Mouse (Mus musculus) MEL (cell line): Measurements from ENCODE around the gene Fcamr. TPM values are rescaled to one million over a fixed set of nuclear protein-coding genes. Genes with fewer than 3 reads are reported as not detected.

Experiments used
- DNase-seq: peaks from one replicate; pipeline ENCODE4 v3.0.0; 2011; ENCODE audit warnings: low read depth, low spot score
- H3K27ac ChIP-seq: 2 replicates; pipeline ENCODE4 v1.5.1; 2012; ENCODE audit warnings: low read depth, mild to moderate bottlenecking, control low read depth, low read length, moderate library complexity; ENCODE audit not compliant: control insufficient read depth
- H3K27me3 ChIP-seq, 2 experiments: fragments of 150-350 bp in 1 of 2; sonication (generic) in 1 of 2; 2 replicates each; pipeline ENCODE4 v1.6.1; 2012; ENCODE audit warnings: low read length in 2 of 2, mild to moderate bottlenecking in 2 of 2, improper control_type of control experiment in 1 of 2, moderate library complexity in 1 of 2; ENCODE audit not compliant: insufficient read depth in 2 of 2, control insufficient read depth in 1 of 2
- H3K36me3 ChIP-seq, 2 experiments: 2 replicates each; pipeline ENCODE4 v1.6.1; 2012 to 2014; ENCODE audit warnings: low read length in 2 of 2, improper control_type of control experiment in 1 of 2, inconsistent platforms in 1 of 2, mild to moderate bottlenecking in 1 of 2; ENCODE audit not compliant: insufficient read depth in 2 of 2, control insufficient read depth in 1 of 2
- H3K4me1 ChIP-seq, 2 experiments: fragments of 150-350 bp in 1 of 2; sonication (generic) in 1 of 2; 2 replicates each; pipeline ENCODE4 v1.6.1; 2012; ENCODE audit warnings: low read length in 2 of 2, improper control_type of control experiment in 1 of 2, mild to moderate bottlenecking in 1 of 2; ENCODE audit not compliant: insufficient read depth in 2 of 2, control insufficient read depth in 1 of 2
- H3K4me3 ChIP-seq, 2 experiments: fragments of 150-350 bp in 1 of 2; sonication (generic) in 1 of 2; 2 replicates each; pipeline ENCODE4 v1.5.1; 2012; ENCODE audit warnings: low read depth in 2 of 2, low read length in 2 of 2, mild to moderate bottlenecking in 2 of 2, moderate library complexity in 2 of 2, control low read depth in 1 of 2, improper control_type of control experiment in 1 of 2; ENCODE audit not compliant: control insufficient read depth in 1 of 2, insufficient read depth in 1 of 2
- H3K79me2 ChIP-seq: 2 replicates; pipeline ENCODE4 v1.6.1; 2012; ENCODE audit warnings: mild to moderate bottlenecking, low read length, moderate library complexity; ENCODE audit not compliant: control insufficient read depth, poor library complexity, insufficient read depth
- H3K9ac ChIP-seq: 2 replicates; pipeline ENCODE4 v1.6.1; 2012; ENCODE audit warnings: low read depth, mild to moderate bottlenecking, control low read depth, low read length, moderate library complexity; ENCODE audit not compliant: control insufficient read depth, poor library complexity, severe bottlenecking
- H3K9me3 ChIP-seq: fragments of 150-350 bp; sonication (generic); replicated peaks from 2 replicates; pipeline ENCODE4 v1.6.1; 2012; ENCODE audit warnings: mild to moderate bottlenecking, low read length, improper control_type of control experiment, moderate library complexity; ENCODE audit not compliant: insufficient read depth
- BHLHE40 ChIP-seq: IDR thresholded peaks from 2 replicates; pipeline ENCODE4 v1.6.1; 2012; ENCODE audit warnings: low read depth, mild to moderate bottlenecking, inconsistent platforms, low read length, improper control_type of control experiment, borderline replicate concordance
- CHD1 ChIP-seq: IDR thresholded peaks from 2 replicates; pipeline ENCODE4 v1.6.1; 2012; ENCODE audit warnings: low read depth, mild to moderate bottlenecking, inconsistent platforms, low read length, improper control_type of control experiment
- CHD2 ChIP-seq: IDR thresholded peaks from 2 replicates; pipeline ENCODE4 v1.6.1; 2011; ENCODE audit warnings: low read length, improper control_type of control experiment
- CTCF ChIP-seq, 3 experiments: IDR thresholded peaks in 2 of 3; conservative IDR thresholded peaks in 1 of 3; 2 replicates each; pipeline ENCODE4 v1.5.1; 2011 to 2012; ENCODE audit warnings: low read length in 3 of 3, low read depth in 2 of 3, mild to moderate bottlenecking in 2 of 3, improper control_type of control experiment in 1 of 3, inconsistent platforms in 1 of 3, mixed read lengths in 1 of 3, moderate library complexity in 1 of 3; ENCODE audit not compliant: control insufficient read depth in 1 of 3, insufficient read depth in 1 of 3, poor library complexity in 1 of 3, severe bottlenecking in 1 of 3
- ELF1 ChIP-seq: IDR thresholded peaks from 2 replicates; pipeline ENCODE4 v1.6.1; 2014; ENCODE audit warnings: low read depth, mild to moderate bottlenecking, inconsistent platforms, low read length, improper control_type of control experiment, moderate library complexity
- EP300 ChIP-seq, 2 experiments: IDR thresholded peaks; 2 replicates each; pipeline ENCODE4 v1.6.1; 2011; ENCODE audit warnings: improper control_type of control experiment in 2 of 2, low read length in 2 of 2, low read depth in 1 of 2, mild to moderate bottlenecking in 1 of 2
- ETS1 ChIP-seq: IDR thresholded peaks from 2 replicates; pipeline ENCODE4 v1.6.1; 2012; ENCODE audit warnings: low read depth, mild to moderate bottlenecking, inconsistent platforms, low read length, improper control_type of control experiment, moderate library complexity
- HCFC1 ChIP-seq: IDR thresholded peaks from 2 replicates; pipeline ENCODE4 v1.6.1; 2012; ENCODE audit warnings: low read depth, mild to moderate bottlenecking, inconsistent platforms, low read length, improper control_type of control experiment, moderate library complexity
- KAT2A ChIP-seq: conservative IDR thresholded peaks from 2 replicates; pipeline ENCODE4 v1.6.1; 2012; ENCODE audit warnings: low read depth, low read length, improper control_type of control experiment, inconsistent platforms
- MAFK ChIP-seq: IDR thresholded peaks from 2 replicates; pipeline ENCODE4 v1.6.1; 2011; ENCODE audit warnings: low read depth, mild to moderate bottlenecking, low read length, improper control_type of control experiment, borderline replicate concordance
- MAX ChIP-seq: IDR thresholded peaks from 2 replicates; pipeline ENCODE4 v1.6.1; 2011; ENCODE audit warnings: low read length, improper control_type of control experiment
- MAZ ChIP-seq: IDR thresholded peaks from 2 replicates; pipeline ENCODE4 v1.6.1; 2012; ENCODE audit warnings: low read depth, mild to moderate bottlenecking, inconsistent platforms, low read length, improper control_type of control experiment
- MEF2A ChIP-seq: IDR thresholded peaks from 2 replicates; pipeline ENCODE4 v1.6.1; 2014; ENCODE audit warnings: low read depth, mild to moderate bottlenecking, inconsistent platforms, low read length, improper control_type of control experiment; ENCODE audit not compliant: poor library complexity, insufficient replicate concordance, severe bottlenecking; ENCODE audit errors: extremely low read depth
- MXI1 ChIP-seq: IDR thresholded peaks from 2 replicates; pipeline ENCODE4 v1.6.1; 2011; ENCODE audit warnings: mild to moderate bottlenecking, low read depth, low read length, improper control_type of control experiment
- MYB ChIP-seq: IDR thresholded peaks from 2 replicates; pipeline ENCODE4 v1.6.1; 2011; ENCODE audit warnings: mild to moderate bottlenecking, low read depth, low read length, improper control_type of control experiment
- MYC ChIP-seq: IDR thresholded peaks from 2 replicates; pipeline ENCODE4 v1.6.1; 2011; ENCODE audit warnings: low read depth, mild to moderate bottlenecking, low read length, improper control_type of control experiment, moderate library complexity
- NELFE ChIP-seq: IDR thresholded peaks from 2 replicates; pipeline ENCODE4 v1.6.1; 2011; ENCODE audit warnings: low read depth, low read length, improper control_type of control experiment
- NRF1 ChIP-seq: IDR thresholded peaks from 2 replicates; pipeline ENCODE4 v1.6.1; 2014; ENCODE audit warnings: low read depth, mild to moderate bottlenecking, inconsistent platforms, low read length, improper control_type of control experiment, moderate library complexity; ENCODE audit not compliant: poor library complexity, insufficient read depth, severe bottlenecking
- POLR2A ChIP-seq, 2 experiments: IDR thresholded peaks; 2 replicates each; pipeline ENCODE4 v1.6.1; 2011 to 2012; ENCODE audit warnings: low read length in 2 of 2, mild to moderate bottlenecking in 2 of 2, control low read depth in 1 of 2, improper control_type of control experiment in 1 of 2, low read depth in 1 of 2, moderate library complexity in 1 of 2; ENCODE audit not compliant: control insufficient read depth in 1 of 2, insufficient read depth in 1 of 2, poor library complexity in 1 of 2
- POLR2AphosphoS2 ChIP-seq: IDR thresholded peaks from 2 replicates; pipeline ENCODE4 v1.6.1; 2011; ENCODE audit warnings: low read length, improper control_type of control experiment
- POLR2AphosphoS5 ChIP-seq: IDR thresholded peaks from 2 replicates; pipeline ENCODE4 v1.6.1; 2012; ENCODE audit warnings: low read depth, borderline replicate concordance, mild to moderate bottlenecking, inconsistent platforms, low read length, moderate library complexity, mixed read lengths
- RAD21 ChIP-seq: IDR thresholded peaks from 2 replicates; pipeline ENCODE4 v1.6.1; 2011; ENCODE audit warnings: mild to moderate bottlenecking, low read depth, low read length, improper control_type of control experiment
- RCOR1 ChIP-seq: IDR thresholded peaks from 2 replicates; pipeline ENCODE4 v1.6.1; 2012; ENCODE audit warnings: low read depth, mild to moderate bottlenecking, inconsistent platforms, low read length, improper control_type of control experiment
- SIN3A ChIP-seq: IDR thresholded peaks from 2 replicates; pipeline ENCODE4 v1.6.1; 2012; ENCODE audit warnings: low read length, improper control_type of control experiment, inconsistent platforms
- SMC3 ChIP-seq: IDR thresholded peaks from 2 replicates; pipeline ENCODE4 v1.6.1; 2011; ENCODE audit warnings: low read depth, low read length, improper control_type of control experiment
- TAL1 ChIP-seq: IDR thresholded peaks from 2 replicates; pipeline ENCODE4 v1.6.1; 2012; ENCODE audit warnings: mild to moderate bottlenecking, inconsistent platforms, low read length, moderate library complexity, mixed read lengths
- TBP ChIP-seq: IDR thresholded peaks from 2 replicates; pipeline ENCODE4 v1.8.0; 2011; ENCODE audit warnings: low read depth, low read length, improper control_type of control experiment
- TCF12 ChIP-seq: IDR thresholded peaks from 2 replicates; pipeline ENCODE4 v1.6.1; 2014; ENCODE audit warnings: low read depth, mild to moderate bottlenecking, inconsistent platforms, low read length, improper control_type of control experiment, moderate library complexity
- UBTF ChIP-seq: IDR thresholded peaks from 2 replicates; pipeline ENCODE4 v1.6.1; 2012; ENCODE audit warnings: low read depth, mild to moderate bottlenecking, inconsistent platforms, low read length, improper control_type of control experiment, moderate library complexity, borderline replicate concordance; ENCODE audit not compliant: insufficient read depth
- USF1 ChIP-seq: IDR thresholded peaks from 2 replicates; pipeline ENCODE4 v1.6.1; 2014; ENCODE audit warnings: low read depth, mild to moderate bottlenecking, inconsistent platforms, low read length, improper control_type of control experiment, moderate library complexity
- USF2 ChIP-seq, 2 experiments: IDR thresholded peaks; 2 replicates each; pipeline ENCODE4 v1.6.1; 2011 to 2012; ENCODE audit warnings: improper control_type of control experiment in 2 of 2, low read length in 2 of 2, borderline replicate concordance in 1 of 2, inconsistent platforms in 1 of 2, low read depth in 1 of 2, mild to moderate bottlenecking in 1 of 2; ENCODE audit not compliant: insufficient read depth in 1 of 2
- ZC3H11A ChIP-seq: IDR thresholded peaks from 2 replicates; pipeline ENCODE4 v1.6.1; 2012; ENCODE audit warnings: low read depth, mild to moderate bottlenecking, inconsistent platforms, low read length, improper control_type of control experiment
- ZKSCAN1 ChIP-seq: IDR thresholded peaks from 2 replicates; pipeline ENCODE4 v1.6.1; 2012; ENCODE audit warnings: low read depth, mild to moderate bottlenecking, inconsistent platforms, low read length, improper control_type of control experiment, moderate library complexity
- ZMIZ1 ChIP-seq: IDR thresholded peaks from 2 replicates; pipeline ENCODE4 v1.6.1; 2012; ENCODE audit warnings: low read depth, mild to moderate bottlenecking, inconsistent platforms, low read length, improper control_type of control experiment, moderate library complexity
- ZNF384 ChIP-seq: IDR thresholded peaks from 2 replicates; pipeline ENCODE4 v1.6.1; 2012; ENCODE audit warnings: low read depth, mild to moderate bottlenecking, inconsistent platforms, low read length, improper control_type of control experiment
- polyA plus RNA-seq, 2 experiments: library from polyadenylated mRNA; stranded (reverse) in 1 of 2; unstranded in 1 of 2; fragments of >175 nt in 1 of 2; fragments of >200 nt in 1 of 2; gene quantifications; 2 replicates each; pipeline versions ENCODE4 v1.2.1 to v1.2.4; 2012; ENCODE audit warnings: low replicate concordance in 2 of 2, low read depth in 1 of 2; ENCODE audit not compliant: insufficient read length in 2 of 2, insufficient read depth in 1 of 2, missing spikeins in 1 of 2
- total RNA-seq: library from RNA; depleted of rRNA; stranded (reverse); fragments of 300-350 nt; gene quantifications from 2 replicates; pipeline ENCODE4 v1.2.3, GENCODE M21; 2012

Gene Fcamr
- total and polyA plus RNA-seq, 3 experiments, result not detected

- H3K9ac ChIP-seq, result no peak overlapping the region
- no peak overlapping the region for H3K4me3 ChIP-seq
- H3K4me1 ChIP-seq, result peaks cover 4 to 23% of the 10 kb centered on the region in 2 experiments; a peak in 3 of 4 replicates
- DNase-seq, result peak; percentile 49
- H3K9me3 ChIP-seq, result no peaks in the 10 kb centered on the region
- H3K79me2 ChIP-seq, result no peaks in the 10 kb centered on the region
- peaks cover 0 to 3% of the 10 kb centered on the region in 2 experiments; a peak in 2 of 4 replicates for H3K27me3 ChIP-seq
- H3K27ac ChIP-seq, result peak overlapping the region; percentile 20
- peaks cover 0 to 16% of the 10 kb centered on the region in 2 experiments; a peak in 2 of 4 replicates for H3K36me3 ChIP-seq
- TF ChIP-seq ETS1 (peak; percentile 62), TBP (no peak), MEF2A (no peak), MAX (no peak), TAL1 (no peak), UBTF (no peak), ZNF384 (no peak), CTCF (IDR thresholded peaks at IDR 0.05 in 2 of 3, conservative IDR thresholded peaks at IDR 0.05 in 1 of 3; ENCODE audit: control insufficient read depth in 1 of 3, insufficient read depth in 1 of 3, low read depth in 2 of 3, low read length in 3 of 3, poor library complexity in 1 of 3, severe bottlenecking in 1 of 3) (no peak), SMC3 (no peak), BHLHE40 (peak; percentile 44; the same call in 1 of the 2 replicates), NRF1 (no peak), HCFC1 (no peak), USF1 (no peak), KAT2A (no peak), SIN3A (peak; percentile 64; the same call in 1 of the 2 replicates), POLR2AphosphoS2 (no peak), ZKSCAN1 (no peak), USF2 (IDR thresholded peaks at IDR 0.05; ENCODE audit: borderline replicate concordance in 1 of 2, insufficient read depth in 1 of 2, low read depth in 1 of 2, low read length in 2 of 2) (no peak), ZMIZ1 (no peak), MYC (peak; percentile 61; the same call in 1 of the 2 replicates), ZC3H11A (no peak), ELF1 (no peak), RCOR1 (peak; percentile 82), MAFK (no peak), CHD2 (no peak), POLR2A (IDR thresholded peaks at IDR 0.05; ENCODE audit: control insufficient read depth in 1 of 2, insufficient read depth in 1 of 2, low read depth in 1 of 2, low read length in 2 of 2, poor library complexity in 1 of 2) (no peak), MAZ (no peak), EP300 (IDR thresholded peaks at IDR 0.05; ENCODE audit: low read depth in 1 of 2, low read length in 2 of 2) (peak; percentile 80 to 83), POLR2AphosphoS5 (no peak), NELFE (no peak), MXI1 (peak; percentile 32; the same call in 1 of the 2 replicates), MYB (0 out of 2 replicates have a peak, but pooled peaks have one; percentile 16), TCF12 (peak; percentile 82), CHD1 (no peak), RAD21 (no peak)
Measured at GRCm38 (mm10) chr1:130829906-130830830, 29.5 kb downstream of the Fcamr start.
